Comparison of ENCODE assay signal across 16 mouse cellular contexts in the genomic region with DNA sequence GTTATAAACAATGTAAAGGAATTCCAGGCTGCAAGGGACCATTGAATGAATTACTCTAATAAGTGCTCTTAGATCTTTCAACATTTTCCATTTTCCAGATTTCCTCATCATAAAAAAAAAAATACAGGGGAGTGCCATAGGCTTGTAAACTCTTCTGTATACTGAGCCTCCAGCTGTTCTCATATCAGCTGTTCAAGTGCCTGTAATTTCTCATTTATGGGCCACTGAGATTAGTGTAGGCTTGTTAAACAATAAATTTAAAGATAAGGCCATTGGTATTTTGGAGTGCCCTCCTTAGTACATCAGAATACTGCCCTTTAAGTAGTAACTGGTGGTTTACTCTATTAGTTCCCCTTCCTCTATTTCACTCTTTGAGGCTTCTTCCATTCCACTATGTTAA.
"Had no signal": no experiment of that assay in that cellular context is flagged by ENCODE, and none has a peak within 500 bp of the region (broad histone marks: within the 10 kb centered on the region; RNA-seq: fewer than 3 reads in every experiment).

No protein-coding gene starts in this region.

- DNase-seq: retina, postnatal 1 day; right cerebral cortex, adult 18-20 months; right cerebral cortex, postnatal 14 days; right cerebral cortex, postnatal 25 days; right cerebral cortex, postnatal 4 days; spleen, adult 18-20 months; thymus, adult 18-20 months; thymus, adult 2 months; thymus, postnatal 14 days; thymus, postnatal 25 days; thymus, postnatal 36 days; thymus, postnatal 4 days had no signal

- H3K27me3 ChIP-seq: neural tube, embryonic 13.5 days; neural tube, embryonic 15.5 days; stomach, embryonic 15.5 days had no signal

- H3K36me3 ChIP-seq: neural tube, embryonic 13.5 days; neural tube, embryonic 15.5 days; stomach, embryonic 15.5 days had no signal

- H3K4me2 ChIP-seq: neural tube, embryonic 13.5 days; neural tube, embryonic 15.5 days; stomach, embryonic 15.5 days had no signal

- H3K4me3 ChIP-seq: neural tube, embryonic 13.5 days; neural tube, embryonic 15.5 days; stomach, embryonic 15.5 days had no signal

- H3K9ac ChIP-seq: neural tube, embryonic 13.5 days; neural tube, embryonic 15.5 days; stomach, embryonic 15.5 days had no signal

- H3K4me1 ChIP-seq: neural tube, embryonic 13.5 days; neural tube, embryonic 15.5 days; stomach, embryonic 15.5 days had no signal

- H3K9me3 ChIP-seq: stomach, embryonic 15.5 days had no signal

- H3K27ac ChIP-seq: neural tube, embryonic 13.5 days; neural tube, embryonic 15.5 days; stomach, embryonic 15.5 days; stomach, postnatal 0 days had no signal
